Mouse (Mus musculus) lung, embryonic 15.5 days (tissue): ENCODE measurements around the gene Rnf38. TPM values are rescaled to one million over a fixed set of nuclear protein-coding genes. Genes with fewer than 3 reads are reported as not detected.

ENCODE experiments used
- ATAC-seq: fragments of 200-750 bp; cut with Nextera tagmentation; 2 replicates; pipeline ENCODE4 v1.8.0; 2017; ENCODE audit warnings: moderate number of reproducible peaks, borderline replicate concordance; ENCODE audit not compliant: low FRiP score, low TSS enrichment; ENCODE audit errors: extremely low read depth
- H3K27ac ChIP-seq: fragments of 300-500 bp; sonication (generic); 2 replicates; pipeline ENCODE4 v1.5.1; 2015; ENCODE audit warnings: moderate library complexity, mild to moderate bottlenecking, inconsistent platforms
- H3K27me3 ChIP-seq: fragments of 300-500 bp; sonication (generic); 2 replicates; pipeline ENCODE4 v1.6.1; 2015; ENCODE audit warnings: inconsistent platforms
- H3K36me3 ChIP-seq: fragments of 300-500 bp; sonication (generic); 2 replicates; pipeline ENCODE4 v1.6.1; 2015; ENCODE audit warnings: inconsistent platforms
- H3K4me1 ChIP-seq: fragments of 300-500 bp; sonication (generic); 2 replicates; pipeline ENCODE4 v1.6.1; 2015; ENCODE audit warnings: inconsistent platforms
- H3K4me2 ChIP-seq: fragments of 300-500 bp; sonication (generic); 2 replicates; pipeline ENCODE4 v1.6.1; 2015; ENCODE audit warnings: inconsistent platforms, mild to moderate bottlenecking, moderate library complexity
- H3K4me3 ChIP-seq: fragments of 300-500 bp; sonication (generic); 2 replicates; pipeline ENCODE4 v1.5.1; 2015; ENCODE audit warnings: mild to moderate bottlenecking, inconsistent platforms
- H3K9ac ChIP-seq: fragments of 300-500 bp; sonication (generic); 2 replicates; pipeline ENCODE4 v1.6.1; 2015; ENCODE audit warnings: inconsistent platforms
- H3K9me3 ChIP-seq: fragments of 300-500 bp; sonication (generic); 2 replicates; pipeline ENCODE4 v1.6.1; 2016; ENCODE audit warnings: inconsistent platforms
- WGBS: fragments of 180-500 bp; shearing (Covaris S2); methylation state at CpG from one replicate; pipeline ENCODE4 v1.1.7; 2015; 5-methylcytosine and 5-hydroxymethylcytosine counted together
- polyA plus RNA-seq: library from polyadenylated mRNA; unstranded; fragments of >200 nt; fragmentation: Nextera tagmentation; extraction: Ambion mirVana; gene quantifications from 2 replicates; pipeline ENCODE4 v1.2.1, GENCODE M21; 2015

Gene Rnf38
- polyA plus RNA-seq, 1 experiment from 2014 or later, result 19.4 TPM

GRCm38 (mm10) chr4:44110771-44111170, 122.8 kb downstream of the Rnf38 start:
- H3K4me1 ChIP-seq, result peaks cover 62% of the 10 kb centered on the region
- H3K4me2 ChIP-seq, result no peak overlapping the region
- H3K36me3 ChIP-seq, result no peaks in the 10 kb centered on the region
- no peaks in the 10 kb centered on the region for H3K9me3 ChIP-seq
- H3K27me3 ChIP-seq, result no peaks in the 10 kb centered on the region
- H3K9ac ChIP-seq, result no peak overlapping the region
- H3K27ac ChIP-seq, result no peak overlapping the region; the same call in 1 of the 2 replicates
- WGBS, result 74% methylated on average over 7 of the region's 7 CpGs
- no peak overlapping the region for H3K4me3 ChIP-seq
- ATAC-seq, result no peak

DNA sequence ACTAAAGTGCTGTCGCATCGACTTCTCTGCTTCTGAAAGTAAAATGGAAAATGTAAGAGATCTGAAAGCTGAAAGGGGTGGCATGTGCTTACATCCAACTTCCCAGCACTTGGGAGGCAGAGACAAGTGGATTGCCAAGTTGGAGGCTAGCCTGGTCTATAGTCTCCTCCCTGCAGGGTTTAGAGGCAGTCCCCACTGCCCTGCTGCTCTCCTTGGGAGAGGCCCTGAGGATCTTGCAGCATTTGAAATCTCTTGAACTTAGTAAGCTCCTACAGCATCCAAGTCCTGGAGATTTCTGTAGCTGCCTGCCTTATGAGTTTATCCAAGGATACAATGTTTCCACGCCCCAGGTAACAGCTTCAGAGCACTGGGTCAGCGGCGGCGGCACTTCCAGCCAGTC, 125.3 kb downstream of the Rnf38 start:
- Histone ChIP-seq H3K27me3 (no peaks in the 10 kb centered on the region), H3K27ac (peak overlapping the region; percentile 86), H3K4me1 (peaks cover 70% of the 10 kb centered on the region), H3K36me3 (no peaks in the 10 kb centered on the region), H3K9me3 (no peaks in the 10 kb centered on the region), H3K4me3 (no peak overlapping the region), H3K9ac (no peak overlapping the region), H3K4me2 (no peak overlapping the region)
- 84% methylated on average over 6 of the region's 6 CpGs for WGBS
- ATAC-seq, result no peak

- no peaks in the 10 kb centered on the region for H3K36me3 ChIP-seq
- H3K4me2 ChIP-seq, result peak overlapping the region; percentile 52
- peak; percentile 62 for ATAC-seq
- 11% methylated on average over 6 of the region's 6 CpGs for WGBS
- H3K9me3 ChIP-seq, result no peaks in the 10 kb centered on the region
- H3K27me3 ChIP-seq, result no peaks in the 10 kb centered on the region
- no peak overlapping the region for H3K4me3 ChIP-seq
- peaks cover 63% of the 10 kb centered on the region for H3K4me1 ChIP-seq
- no peak overlapping the region for H3K9ac ChIP-seq
- H3K27ac ChIP-seq, result peak overlapping the region; percentile 86
These were observed 126.2 kb downstream of the Rnf38 start for GRCm38 (mm10) chr4:44107339-44107738.

GRCm38 (mm10) chr4:44106297-44106821, 127.2 kb downstream of the Rnf38 start:
- ATAC-seq, result peak; percentile 52; the same call in 1 of the 2 replicates
- 10% methylated on average over 18 of the region's 18 CpGs for WGBS
- H3K4me3 ChIP-seq, result peak overlapping the region; percentile 27
- H3K36me3 ChIP-seq, result no peaks in the 10 kb centered on the region
- peak overlapping the region; percentile 86 for H3K27ac ChIP-seq
- H3K9ac ChIP-seq, result 0 out of 2 replicates have a peak overlapping the region, but pooled peaks have one; percentile 13
- H3K27me3 ChIP-seq, result no peaks in the 10 kb centered on the region
- peaks cover 59% of the 10 kb centered on the region for H3K4me1 ChIP-seq
- peak overlapping the region; percentile 52 for H3K4me2 ChIP-seq
- no peaks in the 10 kb centered on the region for H3K9me3 ChIP-seq

- Histone ChIP-seq H3K36me3 (no peaks in the 10 kb centered on the region), H3K27ac (peak overlapping the region; percentile 86)
These were observed 129.2 kb downstream of the Rnf38 start for GRCm38 (mm10) chr4:44104195-44104917.

DNA sequence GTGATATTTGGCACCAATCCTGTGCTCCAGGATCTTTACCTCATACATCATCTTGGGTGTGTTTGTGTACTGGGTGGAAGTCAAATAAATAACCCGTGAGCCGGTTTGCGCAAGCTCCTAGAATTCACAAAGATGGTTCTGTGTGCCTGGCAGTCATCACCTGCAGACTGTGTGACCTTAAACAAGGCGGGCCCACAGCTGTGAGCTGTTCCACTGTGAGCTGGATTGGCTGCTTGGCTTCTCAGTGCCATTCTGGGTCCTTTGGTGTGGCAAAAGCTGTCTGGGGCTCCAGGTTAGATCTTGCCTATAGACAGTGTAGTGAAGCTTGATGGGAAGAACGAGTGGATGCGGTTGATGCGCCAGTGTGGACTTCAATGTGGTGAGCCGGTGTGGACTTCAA, 130.0 kb downstream of the Rnf38 start:
- Histone ChIP-seq H3K36me3 (no peaks in the 10 kb centered on the region), H3K9me3 (no peaks in the 10 kb centered on the region)

More at GRCm38 (mm10) chr4:44104195-44104917, 129.2 kb downstream of the Rnf38 start:
- WGBS, result 28% methylated on average over 8 of the region's 8 CpGs
- Histone ChIP-seq H3K4me3 (no peak overlapping the region), H3K4me1 (peaks cover 51% of the 10 kb centered on the region), H3K4me2 (no peak overlapping the region), H3K9ac (no peak overlapping the region), H3K27me3 (no peaks in the 10 kb centered on the region), H3K9me3 (no peaks in the 10 kb centered on the region)
- ATAC-seq, result peak; percentile 30; the same call in 1 of the 2 replicates

GRCm38 (mm10) chr4:44097576-44098335, 135.8 kb downstream of the Rnf38 start:
- WGBS, result 20% methylated on average over 11 of the region's 11 CpGs
- Histone ChIP-seq H3K4me1 (0 out of 2 replicates have a peak, but pooled peaks cover 4% of the 10 kb centered on the region), H3K4me3 (no peak overlapping the region), H3K27me3 (no peaks in the 10 kb centered on the region), H3K9ac (no peak overlapping the region), H3K4me2 (no peak overlapping the region), H3K27ac (no peak overlapping the region), H3K9me3 (no peaks in the 10 kb centered on the region), H3K36me3 (no peaks in the 10 kb centered on the region)
- ATAC-seq, result no peak

More for the DNA sequence above, 130.0 kb downstream of the Rnf38 start:
- Histone ChIP-seq H3K9ac (no peak overlapping the region), H3K27me3 (no peaks in the 10 kb centered on the region), H3K4me1 (peaks cover 51% of the 10 kb centered on the region), H3K27ac (peak overlapping the region; percentile 86; the same call in 1 of the 2 replicates), H3K4me2 (no peak overlapping the region), H3K4me3 (no peak overlapping the region)
- no peak for ATAC-seq
- WGBS, result 58% methylated on average over 8 of the region's 8 CpGs

DNA sequence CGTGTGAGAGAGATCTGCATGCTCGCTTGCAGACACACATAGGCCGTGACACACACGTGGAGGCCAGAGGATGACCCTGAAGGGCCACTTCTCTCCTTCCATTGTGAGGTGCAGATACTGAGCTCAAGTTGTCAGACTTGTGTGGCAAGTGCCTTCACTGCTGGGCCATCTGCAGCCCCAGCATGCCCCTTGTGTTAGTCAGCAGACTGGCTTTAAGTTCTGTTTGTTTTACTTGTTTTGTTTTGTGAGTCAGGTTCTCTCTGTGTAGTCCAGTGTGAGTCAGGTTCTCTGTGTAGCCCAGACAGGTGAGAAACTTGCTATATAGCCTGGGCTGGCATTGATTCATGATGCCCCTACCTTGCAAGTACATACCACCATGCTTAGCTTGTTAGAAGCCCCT, 139.1 kb downstream of the Rnf38 start:
- Histone ChIP-seq H3K4me3 (no peak overlapping the region), H3K36me3 (no peaks in the 10 kb centered on the region), H3K27ac (no peak overlapping the region), H3K27me3 (no peaks in the 10 kb centered on the region), H3K4me1 (0 out of 2 replicates have a peak, but pooled peaks cover 4% of the 10 kb centered on the region), H3K9me3 (no peaks in the 10 kb centered on the region), H3K4me2 (no peak overlapping the region), H3K9ac (no peak overlapping the region)
- 68% methylated on average over 4 of the region's 4 CpGs for WGBS
- no peak for ATAC-seq

DNA sequence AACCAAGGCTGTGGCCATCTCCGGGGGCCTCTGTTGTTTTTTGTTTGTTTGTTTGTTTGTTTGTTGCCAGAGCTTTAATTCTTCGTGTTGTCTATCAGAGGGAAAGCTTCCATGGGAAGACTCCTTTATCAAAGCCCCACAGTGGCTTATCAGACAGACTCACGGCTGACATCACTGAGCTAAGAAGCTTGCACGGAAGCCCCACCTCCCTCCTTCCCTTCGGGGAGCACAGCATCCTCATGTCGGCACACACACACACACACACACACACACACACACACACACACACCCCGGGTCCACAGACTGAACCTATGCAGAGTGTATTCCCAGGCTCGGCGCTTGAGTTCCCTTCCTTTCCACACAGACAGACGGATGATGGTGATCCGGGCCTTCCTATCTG, 141.2 kb downstream of the Rnf38 start:
- no peak overlapping the region for H3K4me2 ChIP-seq
- H3K4me3 ChIP-seq, result no peak overlapping the region
- H3K27ac ChIP-seq, result no peak overlapping the region
- no peak for ATAC-seq
- no peak overlapping the region for H3K9ac ChIP-seq
- H3K9me3 ChIP-seq, result no peaks in the 10 kb centered on the region
- H3K36me3 ChIP-seq, result no peaks in the 10 kb centered on the region
- no peaks in the 10 kb centered on the region for H3K4me1 ChIP-seq
- no peaks in the 10 kb centered on the region for H3K27me3 ChIP-seq
- WGBS, result 68% methylated on average over 11 of the region's 11 CpGs

GRCm38 (mm10) chr4:44085566-44085965, 148.0 kb downstream of the Rnf38 start:
- Histone ChIP-seq H3K4me1 (peaks cover 17% of the 10 kb centered on the region), H3K27me3 (no peaks in the 10 kb centered on the region), H3K4me3 (no peak overlapping the region), H3K36me3 (no peaks in the 10 kb centered on the region), H3K4me2 (no peak overlapping the region), H3K9ac (no peak overlapping the region), H3K9me3 (no peaks in the 10 kb centered on the region), H3K27ac (no peak overlapping the region)
- no peak for ATAC-seq
- WGBS, result 88% methylated on average over 3 of the region's 3 CpGs

- peaks cover 17% of the 10 kb centered on the region for H3K4me1 ChIP-seq
- H3K4me3 ChIP-seq, result peak overlapping the region; percentile 26
- no peak for ATAC-seq
- no peaks in the 10 kb centered on the region for H3K36me3 ChIP-seq
- H3K27ac ChIP-seq, result peak overlapping the region; percentile 12; the same call in 1 of the 2 replicates
- no peaks in the 10 kb centered on the region for H3K27me3 ChIP-seq
- H3K9me3 ChIP-seq, result no peaks in the 10 kb centered on the region
- peak overlapping the region; percentile 53 for H3K4me2 ChIP-seq
- 66% methylated on average over 13 of the region's 13 CpGs for WGBS
- H3K9ac ChIP-seq, result no peak overlapping the region
These were observed 148.8 kb downstream of the Rnf38 start for GRCm38 (mm10) chr4:44084602-44085325.
